Mouse (Mus musculus): ENCODE measurements around the gene Nsun3.

- no peak for TF ChIP-seq CTCF (IDR thresholded peaks at IDR 0.05; ENCODE audit: control insufficient read depth, insufficient read depth, insufficient read length)
- TF ChIP-seq USF1 (IDR thresholded peaks at IDR 0.05; ENCODE audit: low read depth) = no peak
- TF ChIP-seq MYOD1 (IDR thresholded peaks at IDR 0.05; ENCODE audit: control insufficient read depth, insufficient read length, low read depth) = no peak
- TF ChIP-seq MAX (IDR thresholded peaks at IDR 0.05) = no peak
- no peak for TF ChIP-seq CEBPB (IDR thresholded peaks at IDR 0.05; ENCODE audit: low read depth)
- TF ChIP-seq MYOG (IDR thresholded peaks at IDR 0.05; ENCODE audit: control insufficient read depth, extremely low read depth, insufficient read length) = no peak
Measured at GRCm38 (mm10) chr16:62834016-62834735, 47.6 kb upstream of the Nsun3 start.

Data from C2C12 (cell line).